Mouse (Mus musculus): ENCODE measurements at regions not wholly inside any gene's neighbourhood (a gene's known extent, or its start where the extent isn't known, plus 50 kb on each side); places are given as distances from the start of the nearest gene placed in this dataset.

DNA sequence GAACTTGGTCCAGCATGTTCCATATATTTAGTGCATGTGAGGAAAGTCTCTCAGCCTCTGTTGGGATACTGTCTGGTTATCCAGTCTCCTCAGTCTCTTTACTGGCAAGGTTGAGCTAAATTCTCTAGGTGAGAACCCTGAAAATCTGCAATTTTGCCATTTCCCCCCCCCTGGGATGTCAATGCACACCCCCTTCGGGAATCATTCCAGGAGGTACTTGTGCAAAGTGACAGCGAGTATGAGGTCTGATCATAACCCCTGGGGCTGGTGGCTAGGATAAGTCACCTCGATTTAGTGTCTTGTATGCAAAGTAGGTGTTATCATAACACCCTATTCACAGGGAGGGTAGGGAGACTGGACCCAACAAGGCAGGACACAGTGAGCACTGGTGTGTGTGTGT, 148.3 kb upstream of the Irf2bp2 start:
- no peak for DNase-seq (ENCODE audit: low read depth)

DNA sequence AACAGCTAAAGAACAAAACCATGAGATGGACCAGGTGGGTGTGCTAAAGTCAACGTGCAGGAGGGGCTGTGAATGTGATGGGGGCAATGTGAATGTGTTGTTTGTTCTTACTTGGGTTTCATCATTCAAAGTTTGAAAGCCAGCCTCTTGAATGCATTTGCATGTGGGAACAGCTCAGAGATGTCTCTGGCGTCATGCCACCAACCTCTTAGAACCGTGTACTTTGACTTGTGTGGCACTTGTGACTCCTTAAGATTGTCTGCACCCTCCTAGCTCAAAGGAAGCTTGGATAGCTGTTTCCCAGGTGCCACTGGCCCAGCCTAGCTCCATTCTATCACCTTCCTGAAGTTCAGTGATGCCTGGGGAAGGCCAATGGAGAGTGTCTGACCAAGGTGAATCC, 147.2 kb upstream of the Irf2bp2 start:
- DNase-seq (ENCODE audit: low read depth): no peak

- no peak for DNase-seq (ENCODE audit: low read depth)
Measured at GRCm38 (mm10) chr8:126739768-126740167, 146.0 kb upstream of the Irf2bp2 start.

GRCm38 (mm10) chr8:126737032-126737431, 143.2 kb upstream of the Irf2bp2 start:
- DNase-seq (ENCODE audit: low read depth): no peak

DNA sequence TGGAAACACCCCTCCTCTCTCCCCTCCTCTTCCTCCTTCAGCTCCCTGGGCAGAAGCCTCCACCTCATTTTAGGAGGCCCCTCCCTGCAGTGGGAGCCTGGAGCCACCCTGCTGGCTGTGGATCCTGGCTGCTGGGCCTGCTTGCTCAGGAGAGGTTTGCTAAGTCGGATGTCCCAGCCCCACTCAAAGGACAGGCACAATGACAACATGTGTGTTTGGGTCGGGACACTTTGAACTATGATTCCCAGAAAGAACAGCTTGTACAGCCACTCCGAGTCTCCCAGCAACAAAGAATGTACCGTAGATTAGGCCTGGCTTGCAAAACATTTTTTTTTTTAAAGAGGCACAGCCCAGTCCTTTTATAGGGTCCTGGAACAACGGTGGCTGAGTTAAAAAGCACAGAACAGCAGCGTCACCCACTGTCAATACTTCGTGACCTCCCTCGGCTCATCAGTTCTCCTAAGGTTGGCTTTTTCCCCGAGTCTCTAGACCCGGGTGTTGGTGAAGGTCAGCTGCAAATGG, 142.7 kb upstream of the Irf2bp2 start:
- no peak for DNase-seq (ENCODE audit: low read depth)

- no peak for DNase-seq (ENCODE audit: low read depth)
Measured at GRCm38 (mm10) chr8:126735488-126736440, 142.0 kb upstream of the Irf2bp2 start.

GRCm38 (mm10) chr8:126734743-126735487, 141.1 kb upstream of the Irf2bp2 start:
- peak; percentile 76 for DNase-seq (ENCODE audit: low read depth)

DNA sequence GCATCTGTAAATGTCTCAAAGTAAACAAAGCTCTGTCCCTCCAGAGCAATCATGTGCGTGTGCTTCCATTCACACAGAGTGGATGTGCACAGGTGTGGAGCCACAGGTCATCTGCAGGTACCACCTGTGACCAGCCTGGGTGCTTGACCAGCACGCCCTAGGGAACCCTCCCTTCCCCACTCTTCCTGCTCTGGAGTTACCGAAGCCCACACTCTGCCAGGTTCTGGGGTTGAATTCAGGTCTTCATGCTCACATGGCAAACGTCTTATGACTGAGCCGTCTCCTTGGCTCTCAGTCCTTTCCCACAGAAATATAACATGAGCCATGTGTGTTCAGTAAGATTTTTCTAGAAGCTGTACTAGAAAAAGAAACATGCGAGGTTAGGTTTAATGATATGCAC, 140.0 kb upstream of the Irf2bp2 start:
- DNase-seq (ENCODE audit: low read depth): no peak

GRCm38 (mm10) chr8:126733307-126733706, 139.5 kb upstream of the Irf2bp2 start:
- DNase-seq (ENCODE audit: low read depth): no peak

DNA sequence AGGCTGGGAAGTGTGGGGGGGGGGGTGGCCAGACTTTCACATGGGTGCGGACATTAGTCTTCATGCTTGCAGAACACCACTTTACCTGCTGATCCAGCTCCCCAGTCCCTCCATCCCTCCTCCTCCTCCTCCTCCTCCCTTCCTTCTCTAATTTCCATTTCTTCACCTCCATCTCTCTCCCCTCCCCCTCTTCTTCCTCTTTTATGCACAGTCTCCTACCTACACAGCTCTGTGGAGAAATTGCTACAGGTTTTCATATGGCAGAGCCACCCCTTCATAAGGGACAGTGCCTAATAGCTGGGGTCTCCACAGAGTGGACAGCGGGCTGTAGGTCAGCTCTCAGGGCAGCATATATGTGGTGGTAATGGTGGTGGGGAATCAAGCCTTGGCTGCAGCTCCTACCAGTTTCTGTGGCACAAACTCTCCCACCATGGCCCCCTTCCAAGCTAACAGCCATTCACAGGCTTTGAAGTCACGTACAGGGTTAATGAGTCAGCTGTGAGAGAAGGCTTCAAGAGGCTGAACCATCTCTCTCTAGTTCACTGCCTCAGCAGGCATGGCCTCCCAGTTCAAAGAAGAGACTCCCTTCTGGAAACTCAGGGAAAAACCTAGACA, 136.3 kb upstream of the Irf2bp2 start:
- no peak for DNase-seq (ENCODE audit: low read depth)

GRCm38 (mm10) chr8:126728987-126729632, 135.3 kb upstream of the Irf2bp2 start:
- no peak for DNase-seq (ENCODE audit: low read depth)

DNA sequence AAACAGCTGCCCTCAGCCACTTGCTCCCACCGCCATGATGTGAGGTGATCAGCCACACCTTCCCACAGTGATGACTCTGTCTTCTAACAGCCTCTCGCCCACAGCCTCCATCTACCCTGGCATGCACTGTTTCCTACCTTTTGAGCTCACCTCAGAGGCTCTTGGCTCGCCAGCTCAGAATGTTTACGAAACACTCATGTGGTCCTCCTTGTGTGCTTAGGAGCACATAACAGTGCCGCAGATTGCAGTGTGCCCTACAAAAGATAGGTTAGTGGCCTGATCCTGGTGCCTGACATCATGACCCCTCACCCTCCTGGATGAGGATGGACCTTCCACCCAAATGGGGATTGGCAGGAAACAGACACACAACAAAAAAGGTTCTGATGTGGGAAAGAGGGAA, 134.3 kb upstream of the Irf2bp2 start:
- no peak for DNase-seq (ENCODE audit: low read depth)

GRCm38 (mm10) chr8:126727068-126727467, 133.3 kb upstream of the Irf2bp2 start:
- DNase-seq (ENCODE audit: low read depth): no peak

GRCm38 (mm10) chr8:126723259-126724122, 129.7 kb upstream of the Irf2bp2 start:
- DNase-seq (ENCODE audit: low read depth): peak; percentile 42

DNA sequence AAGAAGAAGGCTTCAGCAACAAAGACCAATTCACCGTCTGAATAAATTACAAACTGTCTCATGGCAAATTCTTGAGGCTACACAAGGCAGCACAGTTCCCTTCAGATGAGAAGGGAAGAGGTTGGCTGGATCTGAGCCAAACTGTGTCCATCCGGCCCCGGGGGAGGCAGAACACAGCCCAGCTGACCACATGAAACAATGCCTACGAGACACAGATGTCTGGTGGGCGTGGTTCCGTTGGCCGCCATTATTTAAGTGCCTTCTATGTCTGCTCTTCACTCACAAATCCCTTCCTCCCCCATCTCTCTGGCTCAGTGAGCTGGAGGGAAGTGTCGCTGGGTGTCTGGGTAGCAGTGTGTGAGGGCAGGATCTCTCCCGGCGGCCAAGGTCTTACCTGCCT, 127.8 kb upstream of the Irf2bp2 start:
- DNase-seq (ENCODE audit: low read depth): no peak

DNA sequence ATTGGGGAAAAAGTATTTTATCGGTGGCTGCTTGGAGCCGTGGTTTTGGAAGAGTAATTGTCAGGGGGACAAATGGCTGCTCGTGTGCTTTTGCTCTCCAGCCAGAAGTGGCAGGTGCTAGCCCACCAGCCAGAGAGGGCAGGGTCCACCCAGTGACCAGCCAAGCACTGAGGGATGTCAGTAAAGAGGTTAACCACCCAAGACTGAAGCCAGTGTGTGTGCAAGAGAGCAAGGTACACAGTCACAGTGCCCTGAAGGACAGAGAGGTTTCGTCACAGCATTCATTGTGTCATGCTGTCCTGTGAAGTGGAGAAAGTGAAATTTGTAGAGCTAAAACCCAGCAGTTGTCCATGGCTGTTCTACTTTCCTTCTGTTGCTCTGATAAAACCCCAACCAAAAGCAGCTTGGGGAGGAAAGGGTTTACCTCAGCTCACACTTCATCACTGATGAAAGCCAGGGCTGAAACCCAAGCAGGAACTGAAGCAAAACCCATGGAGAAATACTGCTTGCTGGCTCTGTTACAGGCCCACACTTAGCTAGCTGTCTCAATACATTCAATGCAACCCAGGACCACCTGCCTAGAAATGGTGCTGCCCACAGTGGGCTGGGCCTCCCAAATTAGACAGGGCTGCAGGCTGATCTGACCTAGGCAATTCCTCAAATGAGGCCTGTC, 126.8 kb upstream of the Irf2bp2 start:
- peak; percentile 79 for DNase-seq (ENCODE audit: low read depth)

DNA sequence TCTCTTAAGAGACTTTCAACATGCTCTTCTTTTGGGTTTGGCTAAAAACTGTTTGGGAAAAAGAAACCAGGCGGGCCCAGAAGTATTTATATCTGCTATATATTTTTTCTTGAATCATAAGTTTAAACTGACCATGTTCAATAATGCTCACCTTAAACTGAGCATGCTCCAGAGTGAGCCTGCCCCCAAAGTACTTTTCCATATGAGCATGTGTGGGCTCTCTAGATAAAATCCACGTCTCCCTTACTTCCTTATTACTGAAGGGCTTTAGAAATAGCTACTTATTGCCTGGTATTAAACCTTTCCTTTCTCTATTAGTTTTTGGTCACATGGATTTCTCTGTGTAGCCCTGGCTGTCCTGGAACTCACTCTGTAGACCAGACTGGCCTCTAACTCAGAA, 126.0 kb upstream of the Irf2bp2 start:
- DNase-seq (ENCODE audit: low read depth): no peak

DNA sequence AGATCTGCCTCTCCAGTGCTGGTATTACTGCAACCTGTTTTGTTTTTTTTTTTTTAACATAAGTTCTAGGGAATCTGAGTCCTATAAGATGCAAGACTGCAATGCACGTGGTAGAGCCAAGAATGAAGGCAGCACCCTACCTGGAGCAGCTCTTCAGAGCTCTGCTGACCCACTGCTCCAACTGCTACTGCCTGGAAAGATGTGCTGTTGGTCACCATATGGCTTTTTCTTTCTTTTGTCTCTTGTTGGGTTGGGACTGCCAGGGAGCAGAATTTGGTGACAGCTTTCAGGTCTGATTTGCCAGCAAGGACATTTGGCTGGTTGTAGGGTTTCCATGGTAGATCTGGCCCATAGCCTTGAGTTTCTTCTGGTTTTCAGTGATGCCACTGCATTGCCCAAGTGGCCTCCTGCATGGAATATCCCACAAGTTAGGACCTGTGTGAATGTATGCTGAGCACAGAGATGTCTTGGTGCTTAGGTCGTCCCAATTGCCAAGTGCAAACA, 123.9 kb upstream of the Irf2bp2 start:
- DNase-seq (ENCODE audit: low read depth): no peak

- no peak for DNase-seq (ENCODE audit: low read depth)
Measured at GRCm38 (mm10) chr8:126715666-126716065, 121.9 kb upstream of the Irf2bp2 start.

GRCm38 (mm10) chr8:126713602-126714145, 119.9 kb upstream of the Irf2bp2 start:
- DNase-seq (ENCODE audit: low read depth): no peak

All from 416B (cell line).